Mouse (Mus musculus): ENCODE data around the gene Armc10.
"Not testable (repeated sequence)": the region's sequence is repeated elsewhere in the genome, so short reads cannot be mapped to it uniquely, and the experiment has no call there.

The Armc10 gene

GRCm38 (mm10) chr5:21645439-21646132 lies at the start of gene Armc10, which contains the start of gene Fbxl13:
TSS of gene Armc10 (plus strand) at chr5:21645813.
TSS of gene Fbxl13 (minus strand) at chr5:21645634.
- in situ Hi-C loops (cut with MboI; ENCODE audit: low sequenced_read_pairs) = no loop called here

- in situ Hi-C loops (cut with MboI; ENCODE audit: low sequenced_read_pairs) = loop anchor here (10.0 kb wide), 1 partner anchor 335 kb away; no protein-coding TSS in a partner anchor
Measured at GRCm38 (mm10) chr5:21599536-21599935, 46.1 kb upstream of the Armc10 start.

- in situ Hi-C loops (cut with MboI; ENCODE audit: low sequenced_read_pairs) = loop anchor here (10.0 kb wide), 1 partner anchor 335 kb away; no protein-coding TSS in a partner anchor
Measured at GRCm38 (mm10) chr5:21599961-21600360, 45.7 kb upstream of the Armc10 start.

GRCm38 (mm10) chr5:21605936-21606335 lies 39.7 kb upstream of the Armc10 start:
- in situ Hi-C loops (cut with MboI; ENCODE audit: low sequenced_read_pairs) = no loop called here

GRCm38 (mm10) chr5:21608311-21609304 lies 37.0 kb upstream of the Armc10 start:
- in situ Hi-C loops (cut with MboI; ENCODE audit: low sequenced_read_pairs) = no loop called here

GRCm38 (mm10) chr5:21610996-21611395 lies 34.6 kb upstream of the Armc10 start:
- in situ Hi-C loops (cut with MboI; ENCODE audit: low sequenced_read_pairs) = no loop called here

- in situ Hi-C loops (cut with MboI; ENCODE audit: low sequenced_read_pairs) = not testable (repeated sequence)
Measured at GRCm38 (mm10) chr5:21614299-21614698, 31.3 kb upstream of the Armc10 start.

GRCm38 (mm10) chr5:21616450-21617009 lies 29.1 kb upstream of the Armc10 start:
- in situ Hi-C loops (cut with MboI; ENCODE audit: low sequenced_read_pairs) = no loop called here

GRCm38 (mm10) chr5:21625916-21626315 lies 19.7 kb upstream of the Armc10 start:
- in situ Hi-C loops (cut with MboI; ENCODE audit: low sequenced_read_pairs) = no loop called here

GRCm38 (mm10) chr5:21640961-21641360 lies 4.7 kb upstream of the Armc10 start:
- in situ Hi-C loops (cut with MboI; ENCODE audit: low sequenced_read_pairs) = no loop called here

- in situ Hi-C loops (cut with MboI; ENCODE audit: low sequenced_read_pairs) = no loop called here
Measured at GRCm38 (mm10) chr5:21643606-21644005, 2.0 kb upstream of the Armc10 start.

GRCm38 (mm10) chr5:21644891-21645438 lies 648 bp upstream of the Armc10 start:
- in situ Hi-C loops (cut with MboI; ENCODE audit: low sequenced_read_pairs) = no loop called here

GRCm38 (mm10) chr5:21646133-21646491 lies 499 bp downstream of the Armc10 start:
- in situ Hi-C loops (cut with MboI; ENCODE audit: low sequenced_read_pairs) = no loop called here

GRCm38 (mm10) chr5:21650736-21651135 lies 5.1 kb downstream of the Armc10 start:
- in situ Hi-C loops (cut with MboI; ENCODE audit: low sequenced_read_pairs) = loop anchor here (5.0 kb wide), 1 partner anchor 87 kb away; the partner anchor contains the start of gene Pmpcb

GRCm38 (mm10) chr5:21651885-21652612 lies 6.4 kb downstream of the Armc10 start:
- in situ Hi-C loops (cut with MboI; ENCODE audit: low sequenced_read_pairs) = loop anchor here (5.0 kb wide), 1 partner anchor 85 kb away; the partner anchor contains the start of gene Pmpcb

- in situ Hi-C loops (cut with MboI; ENCODE audit: low sequenced_read_pairs) = no loop called here
Measured at GRCm38 (mm10) chr5:21656912-21657311, 11.3 kb downstream of the Armc10 start.

- in situ Hi-C loops (cut with MboI; ENCODE audit: low sequenced_read_pairs) = no loop called here
Measured at GRCm38 (mm10) chr5:21658038-21658437, 12.4 kb downstream of the Armc10 start.

GRCm38 (mm10) chr5:21658623-21659395 lies 13.2 kb downstream of the Armc10 start:
- in situ Hi-C loops (cut with MboI; ENCODE audit: low sequenced_read_pairs) = no loop called here

GRCm38 (mm10) chr5:21660850-21661249 lies 15.2 kb downstream of the Armc10 start:
- in situ Hi-C loops (cut with MboI; ENCODE audit: low sequenced_read_pairs) = no loop called here

Measured in CH12F3 (cell line).